Mouse (Mus musculus): Measurements from ENCODE around the gene Myl9. TPM values are rescaled to one million over a fixed set of nuclear protein-coding genes. Genes with fewer than 3 reads are reported as not detected.
"Not testable (repeated sequence)": the region's sequence is repeated elsewhere in the genome, so short reads cannot be mapped to it uniquely, and the experiment has no call there.

Gene Myl9
- polyA plus RNA-seq, 1 experiment from 2014 or later: 28.4 TPM

GRCm38 (mm10) chr2:156779488-156779887, 4.3 kb downstream of the Myl9 start:
- Histone ChIP-seq H3K4me2 (no peak overlapping the region), H3K27me3 (peaks cover 6% of the 10 kb centered on the region; the same call in 1 of the 2 replicates), H3K4me3 (no peak overlapping the region), H3K27ac (no peak overlapping the region), H3K9ac (no peak overlapping the region), H3K9me3 (replicated peaks) (no peaks in the 10 kb centered on the region), H3K36me3 (ENCODE audit: poor library complexity, severe bottlenecking) (no peaks in the 10 kb centered on the region), H3K4me1 (peaks cover 21% of the 10 kb centered on the region)
- ATAC-seq: no peak
- WGBS: 64% methylated on average over 2 of the region's 2 CpGs

GRCm38 (mm10) chr2:156780129-156780528, 4.9 kb downstream of the Myl9 start:
- Histone ChIP-seq H3K4me1 (peaks cover 14% of the 10 kb centered on the region), H3K9me3 (replicated peaks) (no peaks in the 10 kb centered on the region), H3K36me3 (ENCODE audit: poor library complexity, severe bottlenecking) (no peaks in the 10 kb centered on the region), H3K9ac (0 out of 2 replicates have a peak overlapping the region, but pooled peaks have one; percentile 26), H3K4me2 (no peak overlapping the region), H3K4me3 (no peak overlapping the region), H3K27me3 (peaks cover 6% of the 10 kb centered on the region; the same call in 1 of the 2 replicates), H3K27ac (no peak overlapping the region)
- 78% methylated on average over 9 of the region's 9 CpGs for WGBS
- no peak for ATAC-seq

- no peak for ATAC-seq
Observed at GRCm38 (mm10) chr2:156780752-156781151, 5.5 kb downstream of the Myl9 start.

GRCm38 (mm10) chr2:156781281-156781680, 6.1 kb downstream of the Myl9 start:
- Histone ChIP-seq H3K36me3 (ENCODE audit: poor library complexity, severe bottlenecking) (no peaks in the 10 kb centered on the region), H3K9me3 (replicated peaks) (no peaks in the 10 kb centered on the region), H3K9ac (no peak overlapping the region), H3K4me3 (no peak overlapping the region), H3K4me2 (no peak overlapping the region), H3K27me3 (no peaks in the 10 kb centered on the region), H3K27ac (no peak overlapping the region), H3K4me1 (0 out of 2 replicates have a peak, but pooled peaks cover 6% of the 10 kb centered on the region)
- ATAC-seq: no peak
- 65% methylated on average over 4 of the region's 4 CpGs for WGBS

More at GRCm38 (mm10) chr2:156780752-156781151, 5.5 kb downstream of the Myl9 start:
- WGBS: 17% methylated on average over 17 of the region's 17 CpGs
- Histone ChIP-seq H3K4me3 (no peak overlapping the region), H3K4me1 (peaks cover 8% of the 10 kb centered on the region), H3K4me2 (peak overlapping the region; percentile 10; the same call in 1 of the 2 replicates), H3K27me3 (peaks cover 5% of the 10 kb centered on the region; the same call in 1 of the 2 replicates), H3K9ac (no peak overlapping the region), H3K36me3 (ENCODE audit: poor library complexity, severe bottlenecking) (no peaks in the 10 kb centered on the region), H3K27ac (no peak overlapping the region), H3K9me3 (replicated peaks) (no peaks in the 10 kb centered on the region)

GRCm38 (mm10) chr2:156781836-156782480, 6.7 kb downstream of the Myl9 start:
- Histone ChIP-seq H3K4me1 (0 out of 2 replicates have a peak, but pooled peaks cover 6% of the 10 kb centered on the region), H3K9me3 (replicated peaks) (no peaks in the 10 kb centered on the region; the same call in 1 of the 2 replicates), H3K27ac (no peak overlapping the region), H3K36me3 (ENCODE audit: poor library complexity, severe bottlenecking) (no peaks in the 10 kb centered on the region), H3K27me3 (no peaks in the 10 kb centered on the region), H3K9ac (no peak overlapping the region), H3K4me2 (no peak overlapping the region), H3K4me3 (no peak overlapping the region)
- 74% methylated on average over 4 of the region's 4 CpGs for WGBS
- ATAC-seq: no peak

- H3K27me3 ChIP-seq: no peaks in the 10 kb centered on the region
- no peak overlapping the region for H3K9ac ChIP-seq
- no peak overlapping the region for H3K27ac ChIP-seq
- H3K4me2 ChIP-seq: no peak overlapping the region
- H3K9me3 ChIP-seq (replicated peaks): no peaks in the 10 kb centered on the region; the same call in 1 of the 2 replicates
- ATAC-seq: no peak
- WGBS: 83% methylated on average over 10 of the region's 10 CpGs
- no peak overlapping the region for H3K4me3 ChIP-seq
- no peaks in the 10 kb centered on the region for H3K36me3 ChIP-seq (ENCODE audit: poor library complexity, severe bottlenecking)
- H3K4me1 ChIP-seq: 0 out of 2 replicates have a peak, but pooled peaks cover 6% of the 10 kb centered on the region
Observed at GRCm38 (mm10) chr2:156782481-156783348, 7.5 kb downstream of the Myl9 start.

GRCm38 (mm10) chr2:156783349-156783728, 8.1 kb downstream of the Myl9 start:
- ATAC-seq: no peak
- H3K36me3 ChIP-seq (ENCODE audit: poor library complexity, severe bottlenecking): no peaks in the 10 kb centered on the region
- 0 out of 2 replicates have a peak, but pooled peaks cover 2% of the 10 kb centered on the region for H3K4me1 ChIP-seq
- no peaks in the 10 kb centered on the region; the same call in 1 of the 2 replicates for H3K9me3 ChIP-seq (replicated peaks)
- no peak overlapping the region for H3K9ac ChIP-seq
- WGBS: 84% methylated on average over 9 of the region's 9 CpGs
- no peaks in the 10 kb centered on the region for H3K27me3 ChIP-seq
- no peak overlapping the region for H3K4me3 ChIP-seq
- H3K4me2 ChIP-seq: no peak overlapping the region
- no peak overlapping the region for H3K27ac ChIP-seq

GRCm38 (mm10) chr2:156784016-156784585, 8.9 kb downstream of the Myl9 start:
- no peaks in the 10 kb centered on the region for H3K27me3 ChIP-seq
- ATAC-seq: no peak
- 81% methylated on average over 7 of the region's 7 CpGs for WGBS

GRCm38 (mm10) chr2:156784891-156785290, 9.7 kb downstream of the Myl9 start:
- H3K27me3 ChIP-seq: no peaks in the 10 kb centered on the region
- no peak for ATAC-seq
- no peak overlapping the region for H3K4me2 ChIP-seq
- no peaks in the 10 kb centered on the region for H3K4me1 ChIP-seq
- no peaks in the 10 kb centered on the region; the same call in 1 of the 2 replicates for H3K9me3 ChIP-seq (replicated peaks)
- H3K27ac ChIP-seq: no peak overlapping the region
- WGBS: 86% methylated on average over 2 of the region's 2 CpGs
- no peak overlapping the region for H3K9ac ChIP-seq
- H3K4me3 ChIP-seq: no peak overlapping the region
- no peaks in the 10 kb centered on the region for H3K36me3 ChIP-seq (ENCODE audit: poor library complexity, severe bottlenecking)

More at GRCm38 (mm10) chr2:156784016-156784585, 8.9 kb downstream of the Myl9 start:
- no peak overlapping the region for H3K4me2 ChIP-seq
- no peak overlapping the region for H3K27ac ChIP-seq
- no peaks in the 10 kb centered on the region for H3K4me1 ChIP-seq
- no peaks in the 10 kb centered on the region; the same call in 1 of the 2 replicates for H3K9me3 ChIP-seq (replicated peaks)
- H3K36me3 ChIP-seq (ENCODE audit: poor library complexity, severe bottlenecking): no peaks in the 10 kb centered on the region
- no peak overlapping the region for H3K9ac ChIP-seq
- H3K4me3 ChIP-seq: no peak overlapping the region

GRCm38 (mm10) chr2:156786369-156786768, 11.1 kb downstream of the Myl9 start:
- not testable (repeated sequence) for H3K36me3 ChIP-seq (ENCODE audit: poor library complexity, severe bottlenecking); H3K4me3 ChIP-seq; ATAC-seq; H3K4me2 ChIP-seq; H3K27me3 ChIP-seq; H3K27ac ChIP-seq; H3K4me1 ChIP-seq; H3K9ac ChIP-seq; H3K9me3 ChIP-seq (replicated peaks)

GRCm38 (mm10) chr2:156787090-156787775, 12.0 kb downstream of the Myl9 start:
- Histone ChIP-seq H3K27ac (no peak overlapping the region), H3K36me3 (ENCODE audit: poor library complexity, severe bottlenecking) (no peaks in the 10 kb centered on the region), H3K4me1 (no peaks in the 10 kb centered on the region), H3K9ac (no peak overlapping the region), H3K9me3 (replicated peaks) (peaks cover 2% of the 10 kb centered on the region), H3K4me2 (no peak overlapping the region), H3K27me3 (no peaks in the 10 kb centered on the region), H3K4me3 (no peak overlapping the region)
- ATAC-seq: no peak
- 89% methylated on average over 5 of the region's 5 CpGs for WGBS

All from forebrain, embryonic 13.5 days (tissue).